Mouse (Mus musculus) layer of hippocampus, adult 2 months (tissue): ENCODE results near the gene Slc37a1. TPM values are rescaled to one million over a fixed set of nuclear protein-coding genes. Genes with fewer than 3 reads are reported as not detected.

Experiments
- DNase-seq, 2 experiments: peaks; one replicate each; pipeline ENCODE4 v3.0.0; 2022; ENCODE audit warnings: low spot score in 2 of 2
- H3K27ac ChIP-seq: fragments of 200-600 bp; 2 replicates; pipeline ENCODE4 v1.8.1; 2022
- H3K4me3 ChIP-seq: fragments of 200-600 bp; 2 replicates; pipeline ENCODE4 v1.8.1; 2022; ENCODE audit warnings: mild to moderate bottlenecking
- CTCF ChIP-seq: fragments of 200-600 bp; conservative IDR thresholded peaks from 2 replicates; pipeline ENCODE4 v1.8.1; 2022; ENCODE audit warnings: antibody characterized with exemption, mild to moderate bottlenecking, moderate library complexity
- long read RNA-seq, 2 experiments: library from polyadenylated mRNA; stranded (forward); transcript quantifications; one replicate each; pipeline ENCODE4 v2.0.0; 2021; ENCODE audit warnings: borderline mapping rate in 2 of 2
- total RNA-seq, 2 experiments: library from RNA; stranded (reverse); gene quantifications; 2 replicates each; pipeline ENCODE4 v1.2.3; 2021

Slc37a1 gene
- total RNA-seq, result 10 to 100 TPM in 1 of 2 experiments, 1 to 10 TPM in 1; 8.4 to 11.5 TPM
- long read RNA-seq, experiment 1, partial matches to known transcripts, result 0 of 5 reads
- long read RNA-seq, experiment 1, other reads (novel, unspliced or antisense), result 1 of 5 reads
- long read RNA-seq, experiment 2, transcript Slc37a1-201 (20 exons, 3,389 nt), result major isoform, 5 of 8 reads
- long read RNA-seq, experiment 2, partial matches to known transcripts, result 2 of 8 reads
- long read RNA-seq, experiment 2, other reads (novel, unspliced or antisense), result 1 of 8 reads

GRCm38 (mm10) chr17:31286492-31286891 lies at the start of gene Slc37a1:
TSS of gene Slc37a1 (plus strand) at chr17:31286792.
- no peak within 1 kb of the TSS for H3K27ac ChIP-seq
- TF ChIP-seq CTCF, result no peak
- no peak within 1 kb of the TSS for H3K4me3 ChIP-seq
- DNase-seq, result no peak

DNA sequence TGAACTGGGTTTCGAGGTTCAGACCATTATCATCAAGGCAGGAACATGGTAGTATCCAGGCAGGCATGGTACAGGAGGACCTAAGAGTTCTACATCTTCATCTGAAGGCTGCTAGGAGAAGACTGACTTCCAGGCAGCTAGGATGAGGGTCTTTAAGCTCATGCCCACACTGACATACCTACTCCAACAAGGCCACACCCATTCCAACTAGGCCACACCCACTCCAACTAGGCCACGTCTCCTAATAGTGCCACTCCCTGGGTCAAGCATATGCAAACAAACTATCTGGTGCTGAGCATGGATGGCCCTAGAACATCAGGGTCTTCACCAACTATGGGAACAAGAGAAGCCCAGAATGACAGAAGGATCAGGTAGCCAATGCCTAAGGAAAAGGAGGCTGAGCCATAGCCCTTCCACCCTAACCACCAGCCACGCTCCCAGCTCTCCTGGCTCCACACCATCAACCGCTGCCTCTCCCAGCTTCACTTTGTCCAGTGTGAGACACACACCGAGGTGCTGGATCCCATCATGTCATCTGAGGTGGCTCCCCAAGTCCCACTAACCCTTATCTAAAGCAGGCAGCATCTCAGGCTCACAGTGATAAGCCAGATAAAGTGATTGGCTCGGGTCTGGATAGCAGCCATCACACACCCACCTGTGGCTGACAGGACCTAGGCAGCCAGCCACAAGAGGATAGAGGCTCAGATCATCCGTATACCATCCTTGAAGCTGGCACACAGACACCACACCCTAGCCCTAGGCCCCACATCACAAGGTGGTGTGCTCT lies 48.2 kb upstream of the Slc37a1 start:
- H3K27ac ChIP-seq, result no peak overlapping the region
- TF ChIP-seq CTCF, result no peak

DNA sequence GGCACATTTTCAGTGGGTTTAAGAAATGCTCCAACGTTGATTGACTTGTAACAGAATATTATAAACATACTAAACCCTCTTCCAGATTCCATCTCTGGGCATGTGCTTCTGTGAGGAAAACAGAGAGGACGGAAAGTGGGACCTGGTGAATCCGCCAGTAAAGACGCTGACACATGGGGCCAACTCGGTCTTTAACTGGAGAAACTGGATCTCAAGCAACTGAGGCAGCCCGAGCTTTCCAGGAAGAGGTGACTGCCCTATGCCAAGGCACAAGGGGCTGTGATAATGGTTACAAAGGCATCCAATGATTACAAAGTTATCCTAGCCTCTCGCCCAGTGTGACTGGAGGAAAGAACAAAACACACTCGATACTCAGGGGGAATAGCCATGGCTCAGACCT lies 45.4 kb upstream of the Slc37a1 start:
- TF ChIP-seq CTCF, result no peak
- no peak for DNase-seq
- Histone ChIP-seq H3K27ac (no peak overlapping the region), H3K4me3 (no peak overlapping the region)

More for the DNA sequence above, 48.2 kb upstream of the Slc37a1 start:
- no peak overlapping the region for H3K4me3 ChIP-seq
- no peak for DNase-seq

GRCm38 (mm10) chr17:31242764-31243163 lies 43.8 kb upstream of the Slc37a1 start:
- TF ChIP-seq CTCF, result peak; percentile 73
- Histone ChIP-seq H3K4me3 (no peak overlapping the region), H3K27ac (no peak overlapping the region)
- DNase-seq, result no peak

DNA sequence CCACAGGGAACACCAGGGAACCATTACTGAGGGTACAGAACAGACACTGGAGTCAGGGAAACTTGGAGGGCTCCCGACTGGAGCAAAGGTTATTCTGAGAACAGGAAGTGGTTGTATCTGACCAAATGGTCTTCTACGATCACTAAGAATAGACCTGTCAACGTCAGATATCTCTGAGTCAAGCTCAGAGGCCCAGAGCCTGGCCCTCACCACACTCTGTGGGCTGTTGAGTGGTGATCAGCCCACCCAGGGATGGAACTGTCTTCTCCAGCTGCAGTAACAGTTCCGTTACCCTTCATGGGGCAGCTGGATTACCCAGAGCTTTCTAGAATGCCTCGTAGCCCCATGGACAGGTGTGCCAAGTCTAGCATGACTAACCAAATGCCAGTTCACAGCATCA lies 41.3 kb upstream of the Slc37a1 start:
- no peak for TF ChIP-seq CTCF
- DNase-seq, result no peak

DNA sequence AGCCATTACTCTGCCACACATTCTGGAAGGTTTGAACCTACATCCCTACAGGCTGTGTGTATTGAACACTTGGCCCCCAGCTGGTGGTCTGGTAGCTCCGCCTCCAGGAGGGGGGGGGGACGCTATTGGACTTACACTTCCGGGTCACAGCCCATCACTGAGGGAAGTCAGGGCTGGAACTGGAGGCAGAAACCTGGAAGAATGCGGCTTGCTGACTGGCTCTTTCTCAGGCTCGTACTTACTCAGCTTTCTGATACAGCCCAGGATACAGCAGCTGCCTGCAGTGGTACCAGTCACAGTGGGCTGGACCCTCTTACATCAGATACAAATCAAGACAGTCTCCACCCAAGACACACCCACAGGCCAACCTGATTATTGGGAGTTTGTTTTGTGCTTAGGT lies 39.4 kb upstream of the Slc37a1 start:
- H3K4me3 ChIP-seq, result no peak overlapping the region
- no peak for TF ChIP-seq CTCF
- H3K27ac ChIP-seq, result no peak overlapping the region
- DNase-seq, result no peak

More for the DNA sequence above, 41.3 kb upstream of the Slc37a1 start:
- no peak overlapping the region for H3K4me3 ChIP-seq
- H3K27ac ChIP-seq, result no peak overlapping the region

GRCm38 (mm10) chr17:31253951-31254350 lies 32.6 kb upstream of the Slc37a1 start:
- Histone ChIP-seq H3K4me3 (no peak overlapping the region), H3K27ac (no peak overlapping the region)
- no peak for DNase-seq
- TF ChIP-seq CTCF, result no peak

GRCm38 (mm10) chr17:31254463-31254931 lies 32.1 kb upstream of the Slc37a1 start:
- Histone ChIP-seq H3K27ac (no peak overlapping the region), H3K4me3 (no peak overlapping the region)
- peak; percentile 76 to 77 for DNase-seq
- peak; percentile 97 for TF ChIP-seq CTCF

DNA sequence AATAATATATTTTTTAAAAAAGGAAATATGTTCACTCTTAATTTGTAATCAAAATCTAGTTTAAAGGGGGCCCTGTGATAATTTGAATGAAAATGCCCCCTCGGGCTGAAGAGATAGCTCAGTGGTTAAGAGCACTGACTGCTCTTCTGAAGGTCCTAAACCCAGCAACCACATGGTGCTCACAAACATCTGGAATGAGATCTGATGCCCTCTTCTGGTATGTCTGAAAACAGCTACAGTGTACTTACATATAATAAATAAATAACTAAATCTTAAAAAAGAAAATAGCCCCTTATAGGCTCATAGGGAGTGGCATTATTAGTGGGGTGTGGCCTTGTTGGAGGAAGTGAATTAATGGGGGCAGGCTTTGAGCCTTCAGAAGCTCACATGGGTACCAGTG lies 29.4 kb upstream of the Slc37a1 start:
- DNase-seq, result no peak
- Histone ChIP-seq H3K27ac (no peak overlapping the region), H3K4me3 (no peak overlapping the region)
- peak; percentile 44 for TF ChIP-seq CTCF

DNA sequence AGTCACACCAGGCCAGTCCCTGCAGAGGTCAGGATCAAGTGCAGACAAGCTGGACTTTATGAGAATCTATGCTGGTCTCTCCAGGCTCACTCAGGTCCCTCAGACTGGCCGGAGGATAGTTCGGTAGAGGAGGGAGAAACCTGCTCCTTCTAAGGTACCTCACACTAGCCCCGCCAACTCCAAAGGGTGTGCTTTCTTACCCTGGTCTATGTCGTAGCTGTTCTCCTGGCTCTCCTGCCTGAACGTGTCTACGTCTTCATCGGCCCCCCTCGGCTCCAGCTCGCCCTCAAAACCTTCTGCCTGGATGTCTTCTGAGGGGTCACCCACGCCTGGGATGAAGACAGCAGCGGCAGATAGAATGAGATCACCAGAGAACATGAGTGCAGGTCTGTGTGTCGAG lies 28.7 kb upstream of the Slc37a1 start:
- no peak overlapping the region for H3K4me3 ChIP-seq
- TF ChIP-seq CTCF, result no peak
- no peak overlapping the region for H3K27ac ChIP-seq
- no peak for DNase-seq

DNA sequence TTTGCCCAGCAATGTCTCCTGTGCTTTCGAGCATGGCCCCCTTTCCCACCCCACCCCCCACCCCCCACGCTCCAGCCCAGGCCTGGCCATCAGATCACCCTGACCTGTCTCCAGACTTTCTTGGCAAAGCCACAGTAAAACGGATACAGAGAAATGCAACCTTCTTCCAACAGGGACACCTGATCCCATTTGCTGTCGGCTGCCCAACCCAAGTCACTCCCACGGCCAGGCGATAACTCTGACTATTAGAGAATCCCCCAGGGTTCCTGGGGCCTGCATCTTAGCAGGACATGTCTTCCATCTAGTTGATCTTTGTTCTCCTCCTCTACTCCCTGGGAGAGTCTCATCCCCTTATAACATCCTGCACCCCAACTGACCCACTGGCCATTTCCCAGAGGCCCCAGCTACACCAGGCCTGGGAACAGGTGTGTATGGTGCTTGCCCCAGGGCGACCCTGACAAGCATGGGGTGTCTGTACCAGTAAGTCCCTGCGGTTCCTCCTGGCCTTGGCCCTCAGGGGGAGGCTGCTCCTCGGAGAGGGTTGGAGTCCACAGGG lies 28.2 kb upstream of the Slc37a1 start:
- no peak for DNase-seq
- Histone ChIP-seq H3K4me3 (no peak overlapping the region), H3K27ac (no peak overlapping the region)
- no peak for TF ChIP-seq CTCF

- Histone ChIP-seq H3K4me3 (no peak overlapping the region), H3K27ac (no peak overlapping the region)
- DNase-seq, result no peak
- TF ChIP-seq CTCF, result no peak
These were observed 27.4 kb upstream of the Slc37a1 start for GRCm38 (mm10) chr17:31259145-31259544.

GRCm38 (mm10) chr17:31259825-31260224 lies 26.8 kb upstream of the Slc37a1 start:
- H3K27ac ChIP-seq, result no peak overlapping the region
- no peak for DNase-seq
- TF ChIP-seq CTCF, result peak; percentile 73
- no peak overlapping the region for H3K4me3 ChIP-seq

DNA sequence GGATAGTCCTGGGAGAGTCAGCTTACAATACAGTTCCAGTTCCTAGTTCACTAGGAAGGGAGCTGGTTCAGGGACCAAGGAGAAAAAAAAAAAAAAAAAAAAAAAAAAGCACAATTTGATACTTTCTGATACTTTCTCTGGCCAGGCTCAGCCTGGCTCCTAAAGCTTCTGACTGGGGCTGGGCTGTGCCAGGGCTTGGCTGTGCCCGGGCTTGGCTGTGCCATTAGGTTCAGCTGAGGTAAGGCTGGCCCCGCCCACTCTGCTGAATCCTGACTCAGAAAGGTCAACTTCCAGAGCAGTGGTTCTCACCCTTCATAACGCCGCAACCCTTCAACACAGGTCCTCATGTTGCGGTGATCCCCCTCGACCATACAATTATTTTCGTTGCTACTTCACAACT lies 26.2 kb upstream of the Slc37a1 start:
- DNase-seq, result no peak
- Histone ChIP-seq H3K4me3 (no peak overlapping the region), H3K27ac (no peak overlapping the region)
- TF ChIP-seq CTCF, result no peak
